Mouse (Mus musculus) G1E (cell line): ENCODE data around the gene B4galt5.

Experiments used
- CTCF ChIP-seq: IDR thresholded peaks from 2 replicates; pipeline ENCODE4 v1.5.1; 2012; ENCODE audit warnings: low read depth, low read length, inconsistent platforms, mixed read lengths
- GATA1 ChIP-seq: IDR thresholded peaks from 2 replicates; pipeline ENCODE4 v1.6.1; 2012; ENCODE audit warnings: borderline replicate concordance, low read length, inconsistent platforms, mixed read lengths

GRCm38 (mm10) chr2:167337580-167337979 lies 11.4 kb downstream of the B4galt5 start:
- no peak for TF ChIP-seq GATA1
- no peak for TF ChIP-seq CTCF
